Mouse (Mus musculus) small intestine, adult 2 months (tissue): Measurements from ENCODE around the gene Kdm4b. TPM values are rescaled to one million over a fixed set of nuclear protein-coding genes. Genes with fewer than 3 reads are reported as not detected.

Experiments
- H3K27ac ChIP-seq: fragments of 200-500 bp; 2 replicates; pipeline ENCODE4 v1.5.1; 2012; ENCODE audit warnings: low read depth, low read length, control low read depth, inconsistent platforms; ENCODE audit not compliant: insufficient read depth
- H3K27me3 ChIP-seq: fragments of 200-500 bp; 2 replicates; pipeline ENCODE4 v1.6.1; 2012; ENCODE audit warnings: mild to moderate bottlenecking, moderate library complexity, low read length, inconsistent platforms; ENCODE audit not compliant: control insufficient read depth, insufficient read depth
- H3K36me3 ChIP-seq: fragments of 200-500 bp; 2 replicates; pipeline ENCODE4 v1.6.1; 2012; ENCODE audit warnings: mild to moderate bottlenecking, low read length, control low read depth, inconsistent platforms; ENCODE audit not compliant: control insufficient read depth, insufficient read depth
- H3K4me1 ChIP-seq: fragments of 200-500 bp; 2 replicates; pipeline ENCODE4 v1.6.1; 2012; ENCODE audit warnings: low read length, inconsistent platforms, mixed read lengths; ENCODE audit not compliant: control insufficient read depth, insufficient read depth, insufficient read length
- H3K4me3 ChIP-seq: fragments of 200-500 bp; 2 replicates; pipeline ENCODE4 v1.5.1; 2012; ENCODE audit warnings: low read depth, mild to moderate bottlenecking, control low read depth, inconsistent platforms, low read length, moderate library complexity
- CTCF ChIP-seq: fragments of 200-500 bp; IDR thresholded peaks from 2 replicates; pipeline ENCODE4 v1.5.1; 2012; ENCODE audit warnings: low read depth, mild to moderate bottlenecking, control low read depth, inconsistent platforms, low read length, moderate library complexity, mixed read lengths; ENCODE audit not compliant: insufficient replicate concordance, insufficient read length; ENCODE audit errors: extremely low read depth
- POLR2A ChIP-seq: fragments of 200-500 bp; IDR thresholded peaks from 2 replicates; pipeline ENCODE4 v1.6.1; 2012; ENCODE audit warnings: low read depth, mild to moderate bottlenecking, control low read depth, inconsistent platforms, low read length, moderate library complexity
- WGBS: fragments of 180-500 bp; shearing (Covaris S2); methylation state at CpG from one replicate; pipeline ENCODE4 v1.1.7; 2018; 5-methylcytosine and 5-hydroxymethylcytosine counted together
- polyA plus RNA-seq: library from polyadenylated mRNA; depleted of rRNA; stranded (reverse); fragments of >200 nt; gene quantifications from 2 replicates; pipeline ENCODE4 v1.2.3, GENCODE M21; 2012

Kdm4b gene
- polyA plus RNA-seq, 1 experiment: 38.3 TPM

- 90% methylated on average over 3 of the region's 3 CpGs for WGBS
- TF ChIP-seq POLR2A: no peak
- no peak for TF ChIP-seq CTCF
Observed at GRCm38 (mm10) chr17:56359183-56359725, 33.4 kb downstream of the Kdm4b start.

DNA sequence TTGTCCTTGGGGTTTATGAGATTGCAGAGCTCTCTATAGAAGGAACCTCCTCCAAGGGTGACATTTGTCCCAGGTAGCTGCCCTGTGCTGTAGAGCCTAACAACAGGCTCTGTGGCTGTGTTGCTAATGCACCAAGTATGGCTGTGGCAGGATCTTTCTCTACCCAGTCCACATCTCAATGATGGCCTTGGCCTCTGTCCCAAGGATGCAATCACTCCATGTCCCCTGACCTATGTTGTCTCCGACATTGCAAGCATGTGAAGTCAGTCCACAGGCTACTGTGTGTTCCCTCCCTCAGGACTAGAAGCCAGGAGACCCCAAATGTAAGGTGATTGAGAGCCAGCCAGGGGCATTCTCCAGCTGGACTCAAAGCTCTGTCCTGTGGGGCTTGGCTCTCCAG lies 34.0 kb downstream of the Kdm4b start:
- H3K27me3 ChIP-seq: no peaks in the 10 kb centered on the region
- H3K4me1 ChIP-seq: no peaks in the 10 kb centered on the region
- H3K27ac ChIP-seq: no peak overlapping the region
- no peak overlapping the region for H3K4me3 ChIP-seq
- WGBS: 76% methylated on average over 1 of the region's 1 CpGs
- H3K36me3 ChIP-seq: peaks cover 27% of the 10 kb centered on the region
- no peak for TF ChIP-seq POLR2A

More at GRCm38 (mm10) chr17:56359183-56359725, 33.4 kb downstream of the Kdm4b start:
- Histone ChIP-seq H3K4me1 (no peaks in the 10 kb centered on the region), H3K36me3 (peaks cover 31% of the 10 kb centered on the region), H3K27me3 (no peaks in the 10 kb centered on the region), H3K4me3 (no peak overlapping the region), H3K27ac (no peak overlapping the region)

DNA sequence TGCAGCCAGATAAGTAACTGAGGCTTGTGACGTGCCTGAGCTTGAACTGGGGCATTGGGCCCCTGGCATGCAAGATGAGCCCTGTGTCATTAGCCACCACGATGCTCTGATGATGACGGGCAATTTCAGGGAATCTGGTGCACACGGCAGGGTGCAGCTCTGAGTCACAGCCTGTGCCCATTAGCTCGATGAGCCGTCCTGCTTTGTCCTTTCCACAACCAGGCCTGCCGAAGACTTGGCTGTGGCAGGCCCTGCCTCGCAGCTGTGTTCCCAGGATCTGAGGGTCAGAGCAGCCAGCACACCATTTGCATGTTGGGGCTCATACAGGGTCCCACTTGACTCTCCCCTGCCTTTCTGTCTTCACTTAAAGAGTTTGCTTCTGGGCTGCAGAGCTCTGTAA lies 34.6 kb downstream of the Kdm4b start:
- TF ChIP-seq POLR2A (no peak), CTCF (no peak)
- no peaks in the 10 kb centered on the region for H3K27me3 ChIP-seq
- H3K4me3 ChIP-seq: no peak overlapping the region
- 85% methylated on average over 8 of the region's 8 CpGs for WGBS
- H3K4me1 ChIP-seq: no peaks in the 10 kb centered on the region
- peaks cover 22% of the 10 kb centered on the region; the same call in 1 of the 2 replicates for H3K36me3 ChIP-seq
- H3K27ac ChIP-seq: no peak overlapping the region

GRCm38 (mm10) chr17:56361542-56361941 lies 35.7 kb downstream of the Kdm4b start:
- TF ChIP-seq CTCF (no peak), POLR2A (no peak)
- Histone ChIP-seq H3K36me3 (peaks cover 19% of the 10 kb centered on the region; the same call in 1 of the 2 replicates), H3K4me3 (no peak overlapping the region), H3K4me1 (peaks cover 3% of the 10 kb centered on the region), H3K27ac (no peak overlapping the region), H3K27me3 (no peaks in the 10 kb centered on the region)
- 96% methylated on average over 2 of the region's 2 CpGs for WGBS

DNA sequence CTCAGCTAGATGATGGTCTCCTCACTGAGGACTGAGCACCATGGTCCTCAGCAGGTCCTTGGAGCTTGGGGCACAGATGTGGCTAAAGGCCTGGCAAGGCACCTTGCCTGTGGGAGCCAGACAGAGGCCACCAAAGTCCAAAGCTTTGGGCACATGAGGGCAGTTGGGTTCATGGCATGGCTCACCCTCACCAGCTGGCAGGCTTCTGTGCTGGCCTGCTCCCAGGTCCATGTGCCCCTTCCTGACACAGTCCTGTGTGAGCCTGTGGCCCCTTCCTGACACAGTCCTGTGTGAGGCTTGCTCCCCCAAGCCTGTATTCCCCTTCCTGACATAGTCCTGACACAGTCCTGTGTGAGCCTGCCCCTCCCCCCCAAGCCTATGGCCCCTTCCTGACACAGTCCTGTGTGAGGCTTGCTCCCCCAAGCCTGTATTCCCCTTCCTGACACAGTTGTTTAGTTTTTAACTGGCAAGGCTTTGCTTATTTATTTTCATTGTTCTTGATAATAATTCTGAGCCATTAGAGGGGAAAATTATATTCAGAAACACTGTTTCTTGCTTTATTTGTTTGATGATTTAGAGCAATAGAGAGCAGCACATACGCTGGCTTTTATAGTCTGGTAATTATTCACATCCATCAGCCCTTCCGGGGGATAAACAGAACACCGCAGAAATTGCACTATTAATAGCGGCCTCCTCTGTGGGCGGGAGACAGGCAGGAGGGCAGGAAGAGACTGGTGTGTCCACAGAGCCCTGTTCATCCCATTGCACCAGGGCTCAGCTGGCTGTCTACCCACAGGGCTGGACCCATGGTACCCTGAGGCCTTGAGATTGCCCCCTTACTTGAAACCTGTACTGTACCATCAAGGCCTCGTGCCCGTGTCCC lies 40.2 kb downstream of the Kdm4b start:
- Histone ChIP-seq H3K4me3 (no peak overlapping the region), H3K27ac (0 out of 2 replicates have a peak overlapping the region, but pooled peaks have one; percentile 4), H3K4me1 (peaks cover 3% of the 10 kb centered on the region), H3K36me3 (peaks cover 13% of the 10 kb centered on the region; the same call in 1 of the 2 replicates), H3K27me3 (no peaks in the 10 kb centered on the region)
- TF ChIP-seq POLR2A: no peak
- no peak for TF ChIP-seq CTCF
- WGBS: 72% methylated on average over 7 of the region's 7 CpGs

- WGBS: 82% methylated on average over 6 of the region's 6 CpGs
- no peaks in the 10 kb centered on the region for H3K27me3 ChIP-seq
- no peak for TF ChIP-seq POLR2A
- TF ChIP-seq CTCF: no peak
- no peak overlapping the region for H3K4me3 ChIP-seq
- no peak overlapping the region for H3K27ac ChIP-seq
- H3K36me3 ChIP-seq: peaks cover 10% of the 10 kb centered on the region
- peaks cover 3% of the 10 kb centered on the region for H3K4me1 ChIP-seq
Observed at GRCm38 (mm10) chr17:56368291-56368790, 42.5 kb downstream of the Kdm4b start.

- Histone ChIP-seq H3K27me3 (no peaks in the 10 kb centered on the region), H3K4me3 (no peak overlapping the region), H3K36me3 (peaks cover 12% of the 10 kb centered on the region), H3K4me1 (peaks cover 3% of the 10 kb centered on the region), H3K27ac (peak overlapping the region; percentile 55; the same call in 1 of the 2 replicates)
- TF ChIP-seq POLR2A (no peak), CTCF (no peak)
- 90% methylated on average over 3 of the region's 3 CpGs for WGBS
Observed at GRCm38 (mm10) chr17:56370090-56370489, 44.2 kb downstream of the Kdm4b start.
